Mouse (Mus musculus) heart, postnatal 4 days (tissue): ENCODE data around the gene Ccdc184. TPM values are rescaled to one million over a fixed set of nuclear protein-coding genes. Genes with fewer than 3 reads are reported as not detected.

ENCODE experiments used
- DNase-seq: peaks from one replicate; pipeline ENCODE4 v3.0.0; 2021
- total RNA-seq, 2 experiments: library from RNA; stranded (reverse); gene quantifications; 2 replicates each; pipeline ENCODE4 v1.2.3; 2021

The Ccdc184 gene
- total RNA-seq, 2 experiments from 2014 or later = 0.74 to 0.92 TPM

GRCm38 (mm10) chr15:98155944-98156343 is 11.0 kb upstream of the Ccdc184 start:
- no peak for DNase-seq

- no peak for DNase-seq
Observed at GRCm38 (mm10) chr15:98157253-98157652, 9.7 kb upstream of the Ccdc184 start.

GRCm38 (mm10) chr15:98161026-98161805 is 5.7 kb upstream of the Ccdc184 start:
- DNase-seq = no peak

GRCm38 (mm10) chr15:98162561-98162960 is 4.4 kb upstream of the Ccdc184 start:
- DNase-seq = no peak

- no peak for DNase-seq
Observed at GRCm38 (mm10) chr15:98165525-98165924, 1.4 kb upstream of the Ccdc184 start, which contains the start of gene Asb8. TSS of gene Asb8 (minus strand) at chr15:98165625.

- DNase-seq = peak; percentile 72
Observed at GRCm38 (mm10) chr15:98167645-98168621, 975 bp downstream of the Ccdc184 start.

GRCm38 (mm10) chr15:98168622-98169004 is 1.7 kb downstream of the Ccdc184 start:
- DNase-seq = no peak

- peak; percentile 34 for DNase-seq
Observed at GRCm38 (mm10) chr15:98170365-98170764, 3.4 kb downstream of the Ccdc184 start.

GRCm38 (mm10) chr15:98170917-98171316 is 4.0 kb downstream of the Ccdc184 start:
- no peak for DNase-seq

GRCm38 (mm10) chr15:98172113-98172512 is 5.2 kb downstream of the Ccdc184 start:
- DNase-seq = no peak

- peak; percentile 27 for DNase-seq
Observed at GRCm38 (mm10) chr15:98173821-98174220, 6.9 kb downstream of the Ccdc184 start.

- DNase-seq = no peak
Observed at GRCm38 (mm10) chr15:98177320-98177719, 10.4 kb downstream of the Ccdc184 start.

GRCm38 (mm10) chr15:98180567-98181131 is 13.7 kb downstream of the Ccdc184 start:
- no peak for DNase-seq

- DNase-seq = peak; percentile 96
Observed at GRCm38 (mm10) chr15:98181132-98181711, 14.3 kb downstream of the Ccdc184 start.

GRCm38 (mm10) chr15:98181856-98182570 is 15.1 kb downstream of the Ccdc184 start:
- peak; percentile 12 for DNase-seq

- DNase-seq = no peak
Observed at GRCm38 (mm10) chr15:98184456-98184855, 17.5 kb downstream of the Ccdc184 start.

- no peak for DNase-seq
Observed at GRCm38 (mm10) chr15:98195442-98195841, 28.5 kb downstream of the Ccdc184 start, which contains the start of gene Olfr288. TSS of gene Olfr288 (minus strand) at chr15:98195542.

- DNase-seq = no peak
Observed at GRCm38 (mm10) chr15:98209676-98210075, 42.7 kb downstream of the Ccdc184 start.

- no peak for DNase-seq
Observed at GRCm38 (mm10) chr15:98213336-98213870, 46.4 kb downstream of the Ccdc184 start.

GRCm38 (mm10) chr15:98214130-98214529 is 47.2 kb downstream of the Ccdc184 start:
- DNase-seq = no peak
